Mouse (Mus musculus) neutrophil, adult 5-6 weeks (primary cell): Measurements from ENCODE around the gene 1700018B08Rik. TPM values are rescaled to one million over a fixed set of nuclear protein-coding genes. Genes with fewer than 3 reads are reported as not detected.

Source experiments
- ATAC-seq: fragments of 151-379, 151-347 bp; 2 replicates; pipeline ENCODE4 v1.8.0; 2017; ENCODE audit warnings: mild to moderate bottlenecking, moderate TSS enrichment; ENCODE audit not compliant: insufficient number of reproducible peaks, poor library complexity, low FRiP score, severe bottlenecking; ENCODE audit errors: extremely low read depth
- total RNA-seq: library from RNA; stranded (forward); fragments of 200-1000 nt; gene quantifications from 2 replicates; pipeline ENCODE4 v1.2.3, GENCODE M21; 2017

The 1700018B08Rik gene
- total RNA-seq, 1 experiment from 2014 or later, result not detected

DNA sequence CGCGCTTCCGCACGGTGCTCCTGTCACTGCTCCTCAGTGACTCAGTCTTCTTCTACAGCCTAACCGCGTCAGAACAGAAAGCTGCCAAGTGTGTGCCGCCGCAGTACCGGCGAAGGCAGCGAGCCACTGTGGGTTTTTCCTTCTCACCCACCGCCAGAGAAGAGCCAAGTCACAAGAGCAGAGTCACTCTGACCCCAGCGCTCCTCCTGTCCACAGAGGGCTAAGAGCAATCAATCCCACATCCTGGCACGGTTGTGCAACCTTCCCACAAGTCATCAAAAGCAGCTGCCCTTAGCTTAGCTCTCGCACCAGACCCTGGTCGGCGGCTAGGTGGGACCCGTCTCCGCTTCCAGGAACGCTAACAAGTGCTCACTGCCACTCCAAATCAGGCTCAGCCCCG lies 26.2 kb upstream of the 1700018B08Rik start:
- peak; percentile 73 for ATAC-seq

DNA sequence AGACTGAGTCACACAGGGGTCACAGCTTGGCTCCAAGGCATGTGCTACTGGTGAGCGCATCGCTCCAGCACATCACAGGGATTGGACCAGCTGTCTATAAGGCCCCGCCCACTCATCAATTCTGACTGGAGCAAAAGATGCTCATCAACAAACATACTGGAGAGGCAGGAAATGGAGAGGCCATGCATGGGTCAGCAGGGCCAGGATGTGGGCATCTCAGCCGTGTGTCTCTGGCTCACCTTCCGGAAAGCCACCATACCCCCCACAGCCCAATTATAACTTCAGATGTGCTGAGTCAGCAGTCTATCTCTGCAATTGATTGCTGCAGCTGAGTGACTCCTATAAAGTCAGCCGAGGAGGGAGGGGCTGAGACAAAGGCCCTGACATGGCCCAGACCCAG lies 24.2 kb upstream of the 1700018B08Rik start:
- no peak for ATAC-seq

DNA sequence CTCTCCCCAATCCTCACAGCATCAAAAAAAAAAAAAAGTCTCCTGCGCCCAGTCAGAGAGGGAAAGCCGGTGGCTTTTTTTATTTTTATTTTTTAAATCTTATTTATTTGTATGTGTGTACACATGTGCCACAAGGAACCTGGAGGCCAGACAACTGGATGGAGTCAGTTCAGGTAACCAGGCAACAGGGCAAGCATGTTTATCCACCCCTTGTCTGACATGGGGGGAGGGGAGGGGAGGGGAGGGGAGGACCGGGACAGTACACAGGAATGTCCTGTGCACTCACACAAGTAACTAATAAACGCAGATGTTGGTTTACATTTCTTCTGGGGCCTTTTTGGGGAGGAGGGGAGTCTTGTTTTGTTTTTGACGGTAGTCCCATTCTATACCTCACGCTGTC lies 19.6 kb upstream of the 1700018B08Rik start:
- no peak for ATAC-seq

DNA sequence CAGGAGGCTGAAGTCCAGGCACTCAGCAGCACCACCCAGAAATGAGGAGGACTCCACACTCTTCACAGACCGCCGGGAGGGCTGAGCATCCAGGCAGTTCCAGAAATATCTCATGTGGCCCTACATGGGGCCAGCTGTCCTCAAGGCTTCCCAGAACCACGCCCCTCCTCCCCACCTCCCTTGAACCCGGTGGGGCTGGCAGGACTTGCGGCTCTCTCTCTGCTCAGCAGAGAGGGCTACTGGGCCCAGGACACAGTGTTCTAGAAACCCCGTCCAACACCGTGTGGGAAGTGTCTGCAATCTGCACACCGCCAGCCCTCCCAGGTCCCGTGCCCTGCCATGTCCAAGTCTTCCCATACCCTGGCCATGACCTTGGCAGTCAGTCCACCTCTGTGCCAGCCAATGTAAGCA lies 18.8 kb upstream of the 1700018B08Rik start:
- no peak for ATAC-seq

DNA sequence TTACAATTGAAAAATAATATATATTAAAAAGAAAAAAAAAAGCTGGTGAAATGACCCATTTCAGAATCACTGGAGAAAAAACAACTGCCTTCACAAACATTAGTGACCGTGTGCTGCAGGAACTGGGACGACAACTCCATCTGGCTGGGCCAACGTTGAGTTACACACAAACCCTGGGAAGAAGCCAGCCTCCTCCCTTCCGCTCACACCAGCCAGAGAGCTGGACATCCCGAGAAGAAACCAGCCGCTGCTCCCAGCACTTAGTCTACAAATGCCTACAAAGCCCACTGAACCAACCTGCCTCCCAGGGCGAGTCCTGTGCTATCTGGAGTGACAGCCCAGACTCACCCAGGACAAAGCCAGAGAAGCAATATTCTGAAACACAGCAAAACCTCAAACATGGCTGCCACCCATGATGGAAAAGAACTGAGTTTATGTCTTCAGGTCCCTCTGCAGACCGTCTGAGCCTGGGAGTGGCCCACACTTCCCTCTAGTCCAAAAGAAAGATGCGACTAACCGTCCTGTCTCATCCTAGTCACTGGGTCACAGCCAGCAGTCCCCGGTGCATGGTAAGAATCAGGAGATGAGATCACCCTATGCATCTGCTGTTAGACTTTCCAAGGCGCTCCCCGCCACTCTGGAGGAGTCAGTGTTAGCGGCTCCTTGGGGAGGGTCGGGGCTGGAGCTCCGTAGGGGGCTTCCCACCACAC lies 17.7 kb upstream of the 1700018B08Rik start:
- ATAC-seq, result no peak

DNA sequence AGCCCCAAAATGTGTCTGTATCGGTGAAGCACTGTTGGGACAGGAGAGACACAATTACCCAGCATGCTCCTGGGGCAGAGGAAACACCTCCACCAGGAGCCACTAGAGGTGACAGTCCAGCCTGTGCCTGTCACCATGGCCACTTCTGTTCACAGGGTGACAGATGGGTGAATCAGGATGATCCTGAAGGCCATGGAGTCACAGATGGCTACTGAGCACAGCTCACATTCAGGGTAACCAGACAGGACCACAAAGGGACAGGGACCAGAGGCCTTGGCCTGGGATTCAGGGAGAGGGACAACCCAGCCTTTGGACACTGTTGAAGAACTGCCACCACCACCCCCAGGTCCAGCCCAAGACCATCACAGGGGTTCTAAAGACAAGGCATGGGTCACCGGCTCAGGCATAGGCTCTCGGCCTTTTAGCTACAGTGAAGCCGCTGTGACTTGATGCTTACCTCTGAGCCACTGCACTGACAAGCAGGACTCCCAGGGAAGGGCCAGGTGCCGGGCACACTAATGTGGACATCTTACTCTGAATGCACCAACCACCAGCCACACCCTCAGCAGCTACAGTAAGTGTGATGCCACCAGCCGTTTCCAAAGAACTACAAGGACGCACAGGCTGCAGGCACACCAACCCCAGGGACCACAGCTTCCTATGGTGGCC lies 16.4 kb upstream of the 1700018B08Rik start:
- no peak for ATAC-seq

DNA sequence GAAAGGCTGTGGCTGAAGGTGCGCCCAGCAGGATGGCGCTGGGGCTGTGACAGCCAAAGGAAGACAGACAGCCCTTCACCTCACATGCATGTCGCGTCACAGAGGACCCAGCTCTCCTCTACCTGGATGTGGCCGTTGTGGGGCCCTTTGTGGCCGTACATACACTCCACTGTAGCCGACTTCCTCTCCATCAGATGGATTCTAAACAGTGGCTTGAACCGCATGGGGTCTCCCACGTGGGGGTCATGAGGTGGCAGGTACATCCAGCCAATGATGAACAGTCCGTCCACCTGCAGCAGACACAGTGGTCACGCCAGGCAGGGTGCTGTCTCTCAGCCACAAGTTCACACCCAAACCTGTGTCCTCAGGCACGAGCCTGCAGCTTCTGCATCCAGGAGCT lies 15.7 kb upstream of the 1700018B08Rik start:
- no peak for ATAC-seq

DNA sequence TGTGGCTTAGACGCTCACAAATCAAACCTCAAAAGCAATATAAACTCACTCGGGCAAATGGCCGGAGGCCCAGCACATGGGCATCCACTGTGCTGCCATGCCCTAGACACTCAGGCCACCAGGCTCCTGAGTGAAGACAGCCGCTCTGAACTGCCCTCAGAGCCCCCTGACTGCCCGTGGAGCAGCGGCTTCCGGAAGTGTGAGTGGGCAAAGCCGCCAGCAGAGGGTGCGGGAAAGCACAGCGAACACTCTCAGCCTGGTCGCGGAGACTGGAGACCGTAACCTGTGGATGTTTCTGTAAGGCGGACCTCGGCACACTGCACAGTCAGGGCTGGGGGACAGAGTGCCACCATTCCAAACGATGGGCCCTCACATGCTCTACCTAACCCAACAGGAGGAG lies 14.4 kb upstream of the 1700018B08Rik start:
- no peak for ATAC-seq

DNA sequence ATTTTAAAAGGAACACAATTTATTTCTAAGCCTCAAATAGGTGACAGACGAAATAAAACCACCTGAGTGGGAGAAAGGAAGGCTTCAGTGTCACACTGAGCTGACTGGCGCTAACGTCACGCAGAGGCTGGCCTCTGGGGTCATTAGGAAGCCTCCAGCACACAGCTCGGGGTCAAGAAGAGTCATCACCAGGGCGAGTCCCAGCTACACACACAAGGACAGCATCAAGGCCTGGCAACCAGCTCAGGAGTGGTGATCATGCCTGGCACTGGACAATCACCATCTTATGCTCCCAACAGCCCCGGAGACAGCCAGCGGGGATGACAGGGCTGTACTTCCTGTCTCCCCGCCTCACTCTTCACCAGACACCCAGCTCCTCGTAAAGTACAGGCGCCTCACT lies 13.6 kb upstream of the 1700018B08Rik start:
- ATAC-seq, result no peak

DNA sequence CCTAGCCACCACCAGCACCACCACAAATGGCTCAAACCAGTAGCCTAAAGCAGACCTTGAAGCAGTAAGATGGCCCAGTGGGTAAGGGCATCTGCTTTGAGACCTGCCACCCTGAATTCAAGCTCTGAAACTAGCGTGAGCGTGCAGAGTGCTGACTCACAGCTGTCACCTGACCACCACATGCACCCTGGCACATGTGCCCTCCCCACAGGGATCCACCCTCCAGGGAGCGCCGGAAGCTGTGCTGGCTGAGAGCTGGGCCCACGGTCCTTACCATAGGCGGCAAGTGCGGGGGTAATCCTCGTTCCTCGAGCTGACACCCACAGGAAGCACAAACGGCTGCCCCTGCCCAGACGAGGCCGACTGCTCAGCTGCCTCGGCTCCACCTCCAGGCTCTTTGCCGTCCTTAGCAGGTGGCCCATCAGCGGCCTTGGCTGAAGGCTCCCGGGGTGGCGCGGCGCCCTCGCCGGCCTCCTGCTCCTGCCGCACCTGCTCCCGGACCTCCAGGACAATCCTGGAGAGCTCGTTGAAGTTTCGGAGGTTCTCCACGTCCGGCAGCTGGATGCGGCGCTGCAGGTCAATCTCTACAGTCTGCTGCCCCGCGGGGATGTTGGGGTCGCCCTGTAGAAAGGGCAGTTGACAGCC lies 9.8 kb upstream of the 1700018B08Rik start:
- ATAC-seq, result no peak

DNA sequence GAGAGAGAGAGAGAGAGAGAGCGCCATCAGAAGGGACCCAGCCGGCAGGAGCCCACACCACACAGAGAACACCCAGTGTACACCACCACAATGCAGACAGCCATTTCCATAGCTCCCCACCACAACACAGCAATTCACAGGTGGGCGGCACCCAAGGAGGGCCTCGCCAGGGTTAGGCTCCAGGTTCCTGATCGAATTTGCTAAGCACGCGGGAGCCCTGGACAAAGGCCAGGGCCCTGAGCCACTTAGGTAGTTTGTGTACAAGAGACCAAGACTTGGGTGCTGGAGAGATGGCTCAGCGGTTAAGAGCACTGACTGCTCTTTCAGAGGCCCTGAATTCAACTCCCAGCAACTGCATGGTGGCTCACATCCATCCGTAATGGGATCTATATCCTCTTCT lies 8.4 kb upstream of the 1700018B08Rik start:
- no peak for ATAC-seq

DNA sequence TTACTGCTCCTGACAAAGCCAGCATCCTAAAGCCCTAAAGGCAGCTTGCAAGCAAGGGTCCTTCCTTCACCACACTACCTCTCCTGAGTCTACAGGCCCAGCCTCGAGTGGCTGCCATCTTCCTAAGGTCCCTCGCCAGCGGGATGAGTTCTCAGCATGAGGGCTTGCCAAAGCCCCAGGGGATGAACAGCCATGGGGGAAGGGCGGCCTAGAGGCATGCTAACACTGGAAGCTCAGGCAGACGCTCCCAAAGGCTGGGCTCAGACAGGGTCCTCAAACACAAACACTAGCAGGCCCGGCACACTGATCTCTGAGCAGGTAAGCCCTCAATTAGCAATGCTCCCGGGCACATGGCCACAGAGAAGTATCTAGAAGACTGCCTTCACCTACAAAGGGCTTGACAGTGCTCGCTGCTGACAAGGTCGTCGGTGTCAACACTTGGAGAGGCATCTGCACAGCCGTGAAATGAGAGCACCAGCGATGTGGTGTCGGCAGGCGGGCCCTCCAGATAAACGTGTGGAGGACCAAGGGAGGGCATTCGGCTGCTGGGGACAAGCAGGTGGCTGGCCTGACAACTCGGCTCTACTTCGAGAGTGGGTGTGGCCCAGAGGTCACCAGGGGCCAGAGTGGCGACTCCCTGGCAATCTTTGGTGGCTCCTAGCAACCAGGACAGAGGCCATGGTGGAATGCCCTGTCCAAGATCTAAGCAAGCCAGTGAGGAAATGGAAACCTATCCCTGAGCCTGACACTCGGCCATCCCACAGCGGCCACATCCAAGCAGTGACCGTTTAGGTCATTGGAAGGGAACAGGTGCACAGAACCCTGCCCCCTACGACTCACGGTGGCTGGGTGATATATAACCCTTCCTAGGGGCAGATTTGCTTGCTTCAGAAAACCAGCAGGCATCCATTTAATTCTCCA lies 7.2 kb upstream of the 1700018B08Rik start:
- no peak for ATAC-seq

DNA sequence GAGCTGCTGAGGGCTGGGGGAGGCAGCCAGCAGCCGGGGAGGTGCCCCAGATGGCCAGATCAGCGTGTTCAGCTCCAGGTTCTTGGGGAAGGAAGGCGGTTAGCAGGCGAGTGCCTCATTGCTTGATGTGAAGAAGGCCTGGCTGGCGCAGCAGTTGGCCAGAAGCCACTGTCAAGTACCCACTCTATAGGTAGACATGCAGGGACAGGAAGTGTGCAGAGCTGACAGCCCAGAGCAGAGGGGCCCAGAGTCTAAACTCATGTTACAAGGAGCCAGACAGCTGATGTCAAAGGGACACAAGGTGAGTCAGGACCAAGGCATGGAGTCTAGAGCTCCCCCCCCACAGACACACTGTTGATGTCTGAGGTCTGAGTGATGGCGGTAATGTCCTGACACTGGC lies 5.9 kb upstream of the 1700018B08Rik start:
- no peak for ATAC-seq

DNA sequence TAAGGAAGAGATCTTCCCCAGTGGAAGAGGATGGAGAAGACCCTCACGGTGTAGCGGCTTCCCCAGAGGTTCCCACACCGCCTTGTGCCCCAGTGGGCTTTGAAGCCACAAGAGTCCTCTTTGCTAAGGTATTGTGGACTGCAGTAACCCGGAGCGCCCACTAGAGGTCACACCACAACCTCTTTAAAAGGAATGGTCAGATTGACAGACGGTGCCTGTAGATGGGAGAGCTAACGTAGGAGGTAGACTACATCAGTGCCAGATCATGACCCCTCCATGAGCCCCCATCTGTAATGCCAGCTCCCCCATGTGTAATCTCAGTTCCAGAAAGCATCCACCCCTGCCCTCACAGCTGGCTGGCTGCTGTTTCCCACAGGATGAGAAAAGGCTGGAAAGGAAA lies 3.0 kb upstream of the 1700018B08Rik start:
- ATAC-seq, result peak; percentile 78

DNA sequence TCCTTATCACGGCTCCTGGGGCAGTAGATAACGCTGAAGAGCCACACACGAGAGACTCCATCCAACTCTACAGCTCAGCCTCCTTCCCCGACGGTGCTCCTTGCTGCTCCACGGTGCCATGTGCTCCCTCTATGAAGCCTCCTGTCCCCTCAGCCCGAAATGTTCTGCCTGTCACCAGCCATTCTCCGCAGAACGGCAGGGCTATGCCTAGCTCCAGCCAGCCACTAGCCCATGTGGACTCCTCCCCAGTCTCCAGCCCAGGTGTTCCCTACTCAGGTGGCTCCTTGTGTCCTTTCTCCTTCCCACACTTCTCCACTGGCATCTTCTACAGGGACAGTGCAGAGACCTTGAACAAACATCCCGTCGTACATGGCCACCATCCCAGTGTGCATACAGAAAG lies 816 bp upstream of the 1700018B08Rik start:
- no peak for ATAC-seq

DNA sequence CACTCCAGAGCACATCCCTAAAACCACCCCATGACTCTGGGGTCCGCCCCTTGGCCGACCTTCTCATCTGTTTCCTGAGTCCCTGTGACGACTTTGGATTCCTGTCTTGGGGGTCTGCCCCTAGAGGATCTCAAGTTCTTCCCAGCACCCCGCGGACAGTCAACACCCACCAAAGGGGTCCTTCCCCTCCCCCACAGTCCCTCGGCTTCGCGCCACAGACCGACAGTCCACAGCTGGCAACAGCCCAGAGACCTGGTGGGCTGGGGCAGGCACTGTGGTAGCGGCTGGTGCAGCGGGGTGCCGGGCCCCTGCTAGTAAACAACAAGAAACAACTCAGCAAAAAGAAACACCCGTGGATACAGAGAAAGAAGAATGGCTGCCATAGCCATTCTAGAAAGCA lies 1.2 kb downstream of the 1700018B08Rik start:
- ATAC-seq, result no peak

DNA sequence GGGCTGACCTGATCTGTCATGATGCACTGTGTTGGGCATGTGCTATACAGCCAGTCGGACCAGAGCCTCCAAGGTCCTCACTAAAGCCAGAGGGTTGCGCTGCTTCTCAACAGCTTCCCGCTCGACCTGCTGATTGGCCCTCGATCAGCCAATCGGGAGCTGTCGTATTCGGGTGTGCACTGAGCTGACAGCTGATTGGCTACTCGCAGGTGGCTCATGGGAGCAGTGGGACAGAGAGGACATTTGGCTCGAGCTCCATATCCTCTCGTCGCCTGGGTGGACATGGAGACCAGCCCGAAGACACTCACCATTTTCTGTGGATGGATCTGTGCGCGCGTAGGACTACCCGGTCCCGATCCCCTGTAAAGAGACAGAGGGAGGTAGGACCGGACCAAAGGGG lies 2.3 kb downstream of the 1700018B08Rik start:
- no peak for ATAC-seq

DNA sequence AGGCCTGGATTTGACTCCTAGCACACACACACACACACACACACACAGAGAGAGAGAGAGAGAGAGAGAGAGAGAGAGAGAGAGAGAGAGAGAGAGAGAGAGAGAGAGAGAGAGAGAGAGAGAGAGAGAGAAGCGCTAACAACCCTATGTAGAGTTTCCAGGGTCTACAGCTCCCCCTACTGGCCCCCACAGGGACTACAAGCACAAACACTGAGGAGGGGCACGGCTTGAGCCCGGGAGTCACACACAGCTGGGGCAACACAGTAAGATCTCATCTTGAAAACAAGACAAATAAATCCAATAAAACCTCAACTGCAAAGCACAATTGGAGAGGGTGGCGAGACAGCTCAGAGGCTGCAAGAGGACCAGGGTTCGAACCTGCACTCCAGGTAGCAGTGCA lies 11.7 kb downstream of the 1700018B08Rik start:
- ATAC-seq, result no peak

DNA sequence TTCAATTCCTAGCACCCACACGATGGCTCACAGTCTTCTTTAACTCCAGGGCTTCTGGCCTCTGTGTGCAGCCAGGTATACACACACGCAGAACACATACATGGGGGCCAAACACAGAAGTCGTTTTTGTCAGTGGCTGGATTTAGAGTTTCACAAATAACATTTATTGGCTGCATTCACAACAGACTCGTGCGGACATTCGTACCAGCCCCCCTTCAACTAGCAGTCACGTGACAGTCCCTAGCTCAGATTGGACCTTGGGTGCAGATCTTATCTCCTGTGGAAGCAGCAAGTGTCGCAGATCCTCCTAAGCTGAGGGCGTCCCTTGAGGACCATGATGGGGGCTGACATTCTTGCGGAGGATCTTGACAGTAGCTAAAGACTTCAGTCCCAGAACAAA lies 13.5 kb downstream of the 1700018B08Rik start:
- no peak for ATAC-seq
